Mouse (Mus musculus) small intestine, adult 2 months (tissue): ENCODE measurements at regions not wholly inside any gene's neighbourhood (a gene's known extent, or its start where the extent isn't known, plus 50 kb on each side); places are given as distances from the start of the nearest gene placed in this dataset.

Experiments
- CTCF ChIP-seq: fragments of 200-500 bp; IDR thresholded peaks from 2 replicates; pipeline ENCODE4 v1.5.1; 2012; ENCODE audit warnings: low read depth, mild to moderate bottlenecking, control low read depth, inconsistent platforms, low read length, moderate library complexity, mixed read lengths; ENCODE audit not compliant: insufficient replicate concordance, insufficient read length; ENCODE audit errors: extremely low read depth
- POLR2A ChIP-seq: fragments of 200-500 bp; IDR thresholded peaks from 2 replicates; pipeline ENCODE4 v1.6.1; 2012; ENCODE audit warnings: low read depth, mild to moderate bottlenecking, control low read depth, inconsistent platforms, low read length, moderate library complexity

- TF ChIP-seq CTCF (no peak), POLR2A (no peak)
Measured at GRCm38 (mm10) chr17:13567183-13567582, 193.2 kb upstream of the Afdn start.
